Mouse (Mus musculus) olfactory bulb, adult 2 months (tissue): ENCODE measurements around the gene Muc5b.

Experiments used
- CTCF ChIP-seq: fragments of 200-500 bp; IDR thresholded peaks from 2 replicates; pipeline ENCODE4 v1.5.1; 2012; ENCODE audit warnings: low read depth, mild to moderate bottlenecking, low read length, moderate library complexity; ENCODE audit not compliant: insufficient read depth
- POLR2A ChIP-seq: fragments of 200-500 bp; IDR thresholded peaks from 2 replicates; pipeline ENCODE4 v1.6.1; 2012; ENCODE audit warnings: mild to moderate bottlenecking, low read depth, low read length, moderate library complexity; ENCODE audit not compliant: insufficient read depth

- TF ChIP-seq CTCF, result no peak
- no peak for TF ChIP-seq POLR2A
Observed at GRCm38 (mm10) chr7:141869644-141870043, 30.8 kb downstream of the Muc5b start.
